Mouse (Mus musculus): ENCODE data around the gene Gad2.

The Gad2 gene

DNA sequence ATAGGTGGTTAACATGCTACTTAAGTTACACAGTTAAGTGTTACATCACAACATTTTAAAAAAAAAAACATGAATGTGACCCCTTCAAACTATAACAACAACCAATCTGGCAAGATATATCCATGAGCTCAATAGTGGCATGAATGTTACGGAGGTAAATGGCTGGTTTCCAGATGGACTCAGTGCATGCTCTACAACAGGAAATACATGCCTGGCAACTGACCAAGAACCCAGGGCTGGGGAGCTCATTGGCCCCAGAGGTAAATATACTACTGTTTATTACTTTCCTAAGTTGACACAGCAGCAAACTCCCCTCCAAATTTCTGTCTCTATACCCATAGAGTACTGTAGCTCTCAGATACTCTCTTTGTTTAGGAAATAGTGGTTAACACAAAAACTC is 26.4 kb downstream of the Gad2 start:
- no peak for DNase-seq

DNA sequence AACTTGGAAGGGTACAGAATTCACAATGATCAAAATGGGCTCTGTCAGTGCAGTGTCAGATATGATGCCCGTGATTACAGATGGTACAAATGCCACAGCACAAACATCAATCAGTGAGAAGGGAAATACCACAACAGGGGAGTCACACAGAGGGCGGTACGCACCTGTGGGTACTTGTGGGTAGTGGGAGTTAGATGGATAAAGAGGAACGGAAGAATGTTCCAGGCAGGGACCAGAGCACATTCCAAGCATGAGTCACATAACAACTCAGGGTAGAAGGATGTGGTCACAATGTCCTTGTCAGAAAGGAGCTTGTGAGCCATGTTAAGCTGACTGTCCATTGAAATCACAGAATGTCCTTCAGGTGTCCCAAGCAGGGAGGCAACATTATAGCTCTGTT is 29.8 kb downstream of the Gad2 start:
- DNase-seq, result no peak

GRCm38 (mm10) chr2:22663731-22664130 is 41.7 kb downstream of the Gad2 start:
- DNase-seq, result no peak

GRCm38 (mm10) chr2:22670415-22670814 is 48.4 kb downstream of the Gad2 start:
- no peak for DNase-seq

DNA sequence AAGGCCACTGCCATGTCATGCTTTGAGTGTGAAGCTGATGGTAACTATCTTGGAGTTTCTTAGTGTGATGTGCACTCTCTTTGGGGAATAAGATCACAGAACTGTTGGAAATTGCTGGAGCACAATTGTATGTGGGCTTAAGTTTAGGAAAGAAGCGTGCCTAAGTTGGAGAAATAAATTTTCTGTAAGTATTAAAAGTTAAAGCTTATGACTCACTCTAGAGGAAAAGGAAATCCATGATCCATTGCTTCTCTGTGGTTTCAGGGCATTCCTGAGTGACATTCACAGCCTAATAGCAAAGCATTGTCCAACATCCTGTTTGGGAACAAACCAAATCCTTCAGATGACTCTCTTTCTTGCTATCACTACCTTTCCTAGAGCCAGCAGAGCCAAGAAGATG is 49.3 kb downstream of the Gad2 start:
- DNase-seq, result no peak

GRCm38 (mm10) chr2:22677066-22677465 is 55.1 kb downstream of the Gad2 start:
- DNase-seq, result no peak

DNA sequence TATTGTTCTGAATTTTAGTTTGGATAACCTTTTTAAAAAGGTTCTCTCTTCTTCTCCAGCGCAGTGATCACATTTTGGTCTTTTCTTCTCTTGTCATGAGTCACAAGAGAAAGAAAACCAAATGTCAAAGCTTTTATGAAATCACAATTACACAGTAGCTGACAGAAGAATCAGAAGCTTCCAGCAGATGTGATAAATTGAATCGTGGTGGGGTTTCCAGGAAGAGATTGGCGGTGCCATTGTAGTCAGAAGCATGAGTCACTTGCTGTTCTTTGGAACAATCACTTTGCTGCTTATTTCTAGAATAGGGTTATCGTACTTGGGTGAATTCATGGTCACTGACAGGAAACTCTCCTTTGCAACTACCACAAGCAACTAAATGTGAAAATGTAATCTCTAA is 57.9 kb downstream of the Gad2 start:
- DNase-seq, result peak; percentile 14

DNA sequence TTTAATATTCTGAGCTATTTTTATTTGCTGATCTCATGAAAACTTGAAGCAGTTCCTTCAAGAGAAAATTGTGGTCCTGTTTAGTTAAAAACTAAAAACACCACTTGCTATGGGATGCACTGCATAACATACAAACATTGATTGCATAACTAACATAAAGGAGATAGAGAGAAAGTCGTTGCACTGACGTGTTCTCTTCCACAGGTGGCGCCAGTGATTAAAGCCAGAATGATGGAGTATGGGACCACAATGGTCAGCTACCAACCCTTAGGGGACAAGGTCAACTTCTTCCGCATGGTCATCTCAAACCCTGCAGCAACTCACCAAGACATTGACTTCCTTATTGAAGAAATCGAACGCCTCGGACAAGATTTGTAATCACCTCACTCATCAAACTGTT is 68.0 kb downstream of the Gad2 start:
- DNase-seq, result no peak

- DNase-seq, result peak; percentile 21
These were observed 83.0 kb downstream of the Gad2 start for GRCm38 (mm10) chr2:22704780-22705727.

DNA sequence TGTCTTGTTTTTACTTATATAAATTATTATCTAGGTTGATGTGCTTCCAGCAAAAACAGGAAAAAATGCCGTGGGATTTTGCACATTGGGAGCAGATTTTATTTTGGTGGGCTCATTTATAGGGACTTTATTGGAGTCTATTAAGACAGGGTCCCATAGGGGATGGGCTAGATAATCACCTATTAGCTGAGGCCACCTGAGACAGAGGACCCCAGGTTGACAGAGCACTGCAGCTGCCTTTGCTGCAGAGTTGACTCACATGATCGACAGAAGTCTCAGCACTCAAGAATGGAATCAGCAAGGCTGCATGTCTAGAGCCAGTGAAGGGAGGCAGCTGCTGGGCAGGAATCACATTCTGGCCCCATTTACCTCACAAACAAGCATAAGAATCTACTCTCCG is 84.2 kb downstream of the Gad2 start:
- no peak for DNase-seq

- DNase-seq, result peak; percentile 82
These were observed 99.8 kb downstream of the Gad2 start for GRCm38 (mm10) chr2:22721522-22722470.

DNA sequence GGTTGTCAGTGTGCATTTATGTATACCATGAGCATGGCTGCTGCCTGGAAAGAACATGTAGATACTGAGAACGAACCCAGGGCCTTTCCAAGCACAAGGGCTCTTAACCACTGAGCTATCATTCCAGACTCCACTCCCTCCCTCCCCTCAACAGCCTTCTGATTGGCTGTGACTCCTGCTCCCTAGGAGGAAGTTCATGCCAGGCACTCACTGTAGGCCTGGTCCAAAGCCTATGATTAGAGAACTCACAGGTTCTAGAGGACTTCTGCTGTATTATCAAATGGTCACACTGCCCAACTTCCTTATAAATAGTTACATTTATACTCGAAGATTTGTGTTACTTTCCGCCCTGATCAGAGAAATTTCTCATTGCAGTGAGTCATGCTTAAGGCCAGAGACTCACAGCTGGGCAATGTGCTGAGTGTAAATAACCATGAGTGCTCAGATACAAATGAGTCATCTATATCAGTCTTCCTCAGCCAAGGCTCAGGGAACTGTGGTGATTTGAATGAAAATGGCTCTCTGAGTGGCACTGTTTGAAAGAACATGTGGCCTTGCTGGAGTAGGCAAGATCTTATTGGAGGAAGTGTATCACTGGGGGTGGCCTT is 102.0 kb downstream of the Gad2 start:
- DNase-seq, result no peak

GRCm38 (mm10) chr2:22727113-22727512 is 105.1 kb downstream of the Gad2 start:
- no peak for DNase-seq

DNA sequence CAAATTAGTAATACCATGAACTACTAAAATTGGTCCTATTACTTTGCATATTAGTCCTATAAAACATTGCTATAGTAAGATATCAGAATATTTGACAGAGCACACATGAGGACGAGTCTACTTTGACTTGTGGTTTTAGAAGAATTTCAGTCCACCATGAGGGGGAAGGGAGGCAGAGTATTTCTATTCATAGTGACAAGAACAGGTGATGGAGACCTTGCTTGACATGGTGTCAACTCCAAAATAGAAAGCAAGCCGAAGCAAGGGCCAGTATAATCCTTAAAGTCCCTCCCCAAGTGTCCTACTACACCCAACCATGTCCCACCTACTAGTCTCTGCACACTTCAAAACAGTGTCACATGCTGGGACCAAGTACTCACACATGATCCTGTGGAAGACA is 114.1 kb downstream of the Gad2 start:
- DNase-seq, result no peak

- DNase-seq, result no peak
These were observed 117.4 kb downstream of the Gad2 start for GRCm38 (mm10) chr2:22739369-22739768.

DNA sequence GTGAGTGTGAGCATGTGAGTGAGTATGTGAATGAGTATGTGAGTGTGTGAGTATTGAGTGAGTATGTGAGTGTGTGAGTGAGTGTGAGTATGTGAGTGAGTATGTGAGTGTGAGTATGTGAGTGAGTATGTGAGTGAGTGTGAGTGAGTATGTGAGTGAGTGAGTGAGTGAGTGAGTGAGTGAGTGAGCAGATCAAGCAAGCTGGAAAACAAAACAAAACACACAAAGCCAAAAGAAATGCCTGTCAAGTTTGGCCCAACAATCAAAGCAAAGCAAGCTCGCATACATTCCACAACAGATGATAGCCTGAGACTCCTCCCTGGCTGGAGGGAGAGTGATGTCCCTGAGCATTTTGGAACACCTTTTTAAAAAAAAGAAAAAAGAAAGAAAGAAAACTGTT is 118.4 kb downstream of the Gad2 start:
- DNase-seq, result no peak

DNA sequence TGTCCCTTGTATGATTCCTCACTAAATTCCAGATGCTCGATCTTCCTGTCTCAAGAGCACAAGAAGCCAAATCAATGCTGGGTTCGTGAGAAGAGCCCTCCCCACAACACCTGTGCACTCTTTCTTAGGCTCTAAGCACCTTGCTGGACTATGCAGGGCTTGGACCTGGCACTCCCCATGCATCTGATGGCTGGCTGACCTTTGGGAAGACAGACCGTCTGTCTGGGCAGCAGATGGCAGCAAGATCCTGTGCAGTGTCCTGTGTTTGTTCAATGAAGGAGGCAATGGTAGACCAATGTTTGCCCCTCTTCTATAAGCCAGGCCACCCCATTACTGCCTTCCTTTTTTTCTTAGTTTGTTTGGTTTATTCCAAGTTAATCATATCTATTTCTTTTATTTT is 119.2 kb downstream of the Gad2 start:
- no peak for DNase-seq
